Mouse (Mus musculus) hindbrain, postnatal 0 days (tissue): ENCODE measurements around the gene Vmp1. TPM values are rescaled to one million over a fixed set of nuclear protein-coding genes. Genes with fewer than 3 reads are reported as not detected.
A peak's percentile ranks its signal among the peaks of the same experiment; 100 is the strongest.

Experiments
- ATAC-seq: fragments of 200-750 bp; cut with Nextera tagmentation; 2 replicates; pipeline ENCODE4 v1.8.0; 2017; ENCODE audit warnings: mild to moderate bottlenecking, moderate TSS enrichment, moderate library complexity
- DNase-seq: peaks from one replicate; pipeline ENCODE4 v3.0.0-alpha.2; 2015; ENCODE audit warnings: low spot score
- H3K27ac ChIP-seq: fragments of 300-500 bp; sonication (generic); 2 replicates; pipeline ENCODE4 v1.5.1; 2014; ENCODE audit warnings: mild to moderate bottlenecking
- H3K27me3 ChIP-seq: fragments of 300-500 bp; sonication (generic); 2 replicates; pipeline ENCODE4 v1.6.1; 2014; ENCODE audit warnings: low read length, mixed read lengths; ENCODE audit not compliant: insufficient read depth
- H3K36me3 ChIP-seq: fragments of 300-500 bp; sonication (generic); 2 replicates; pipeline ENCODE4 v1.6.1; 2014; ENCODE audit warnings: low read length, mixed read lengths; ENCODE audit not compliant: insufficient read depth
- H3K4me1 ChIP-seq: fragments of 300-500 bp; sonication (generic); 2 replicates; pipeline ENCODE4 v1.6.1; 2014; ENCODE audit warnings: antibody characterized with exemption, low read length, mixed read lengths; ENCODE audit not compliant: insufficient read depth
- H3K4me2 ChIP-seq: fragments of 300-500 bp; sonication (generic); 2 replicates; pipeline ENCODE4 v1.6.1; 2014; ENCODE audit warnings: low read depth, mild to moderate bottlenecking, low read length, moderate library complexity, mixed read lengths
- H3K4me3 ChIP-seq: fragments of 300-500 bp; sonication (generic); 2 replicates; pipeline ENCODE4 v1.5.1; 2014; ENCODE audit warnings: low read length
- H3K9ac ChIP-seq: fragments of 300-500 bp; sonication (generic); replicated peaks from 2 replicates; pipeline ENCODE4 v1.6.1; 2014; ENCODE audit warnings: mild to moderate bottlenecking, low read length, moderate library complexity, mixed read lengths
- H3K9me3 ChIP-seq: fragments of 300-500 bp; sonication (generic); 2 replicates; pipeline ENCODE4 v1.6.1; 2016; ENCODE audit warnings: low read length, mixed read lengths
- CTCF ChIP-seq: IDR thresholded peaks from 2 replicates; pipeline ENCODE4 v1.5.1; 2016; ENCODE audit warnings: antibody characterized with exemption, control low read depth, low read depth
- WGBS: fragments of 180-500 bp; shearing (Covaris S2); extraction: QIAGEN DNeasy Blood & Tissue Kit; methylation state at CpG from one replicate; pipeline ENCODE4 v1.1.7; 2014; 5-methylcytosine and 5-hydroxymethylcytosine counted together
- polyA plus RNA-seq: library from polyadenylated mRNA; unstranded; fragments of >200 nt; fragmentation: Nextera tagmentation; extraction: Ambion mirVana; gene quantifications from 2 replicates; pipeline ENCODE4 v1.2.1, GENCODE M21; 2015
- total RNA-seq: library from RNA; depleted of rRNA; stranded (reverse); fragments of >200 nt; gene quantifications from 2 replicates; pipeline ENCODE4 v1.2.3, GENCODE M21; 2014

Vmp1 gene
- total and polyA plus RNA-seq, 2 experiments from 2014 or later: 51.6 to 129 TPM

DNA sequence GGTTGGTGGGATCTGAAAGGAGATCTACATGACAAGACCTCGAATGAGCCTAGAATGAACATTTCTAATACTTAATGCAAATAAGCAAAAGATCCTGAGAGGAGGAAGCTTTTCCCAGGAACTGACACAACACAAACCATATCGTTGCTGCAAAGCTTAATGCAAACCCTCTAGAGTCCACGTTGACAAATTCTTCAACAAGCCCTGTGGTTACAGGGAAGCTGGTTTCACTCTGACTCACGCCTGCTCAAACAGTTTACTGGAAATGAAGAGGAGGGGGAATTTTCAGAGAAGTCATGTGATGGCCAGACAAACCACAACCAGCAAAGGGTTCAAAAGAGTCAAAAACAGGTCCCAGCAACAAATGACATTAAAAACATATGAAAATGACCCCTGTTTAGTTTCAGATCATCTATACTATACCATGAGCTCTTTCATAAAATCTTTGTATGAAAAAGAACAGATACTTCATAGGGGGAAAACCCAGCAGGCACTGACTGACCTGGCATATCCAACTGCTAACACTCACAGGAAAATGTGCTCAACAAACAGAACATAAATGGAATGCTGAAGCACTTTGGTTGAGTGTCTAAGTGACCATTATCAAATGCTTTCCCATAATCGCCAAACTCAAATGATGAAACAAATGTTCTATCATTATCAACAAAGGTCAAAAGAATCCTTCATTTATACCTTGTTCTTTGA lies 59.2 kb downstream of the Vmp1 start:
- DNase-seq (no peak), ATAC-seq (no peak)
- H3K27me3 ChIP-seq: no peaks in the 10 kb centered on the region
- no peaks in the 10 kb centered on the region for H3K9me3 ChIP-seq
- no peak for TF ChIP-seq CTCF
- 72% methylated on average over 5 of the region's 5 CpGs for WGBS
- H3K27ac ChIP-seq: no peak overlapping the region
- H3K4me2 ChIP-seq: no peak overlapping the region
- no peaks in the 10 kb centered on the region for H3K36me3 ChIP-seq
- no peak overlapping the region for H3K9ac ChIP-seq
- H3K4me1 ChIP-seq: no peaks in the 10 kb centered on the region; the same call in 1 of the 2 replicates
- no peak overlapping the region for H3K4me3 ChIP-seq

DNA sequence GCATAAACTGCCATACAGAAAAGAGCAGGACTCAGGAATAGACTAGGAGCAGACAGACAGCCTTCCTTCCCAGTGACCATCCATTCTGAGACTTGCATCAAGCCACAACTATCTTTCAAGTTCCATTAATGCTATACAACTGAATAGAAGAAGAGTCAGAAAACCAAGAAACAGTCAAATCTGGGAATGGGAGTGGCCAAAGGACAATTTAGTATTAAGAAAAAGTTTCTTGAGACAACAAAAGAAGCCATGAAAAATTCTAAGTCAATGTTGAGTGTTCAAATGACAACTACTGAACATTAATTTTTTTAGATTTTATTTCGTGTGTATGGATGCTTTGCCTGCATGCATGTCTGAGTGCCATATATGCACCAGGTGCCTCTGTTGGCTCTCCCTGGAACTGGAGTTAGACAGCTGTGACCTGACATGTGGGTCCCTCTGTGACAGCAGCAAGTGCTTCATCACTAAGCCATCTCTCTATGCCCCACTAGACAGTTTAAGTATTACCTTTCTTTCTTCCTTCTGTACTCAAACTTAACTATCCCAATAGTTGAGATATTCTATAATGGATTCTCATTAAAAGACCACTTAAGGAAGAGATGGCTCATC lies 60.1 kb downstream of the Vmp1 start:
- 94% methylated on average over 1 of the region's 1 CpGs for WGBS
- Histone ChIP-seq H3K36me3 (no peaks in the 10 kb centered on the region), H3K27ac (no peak overlapping the region), H3K9ac (no peak overlapping the region), H3K4me3 (no peak overlapping the region), H3K4me1 (no peaks in the 10 kb centered on the region; the same call in 1 of the 2 replicates), H3K9me3 (no peaks in the 10 kb centered on the region), H3K4me2 (no peak overlapping the region), H3K27me3 (no peaks in the 10 kb centered on the region)
- ATAC-seq (no peak), DNase-seq (no peak)
- no peak for TF ChIP-seq CTCF

DNA sequence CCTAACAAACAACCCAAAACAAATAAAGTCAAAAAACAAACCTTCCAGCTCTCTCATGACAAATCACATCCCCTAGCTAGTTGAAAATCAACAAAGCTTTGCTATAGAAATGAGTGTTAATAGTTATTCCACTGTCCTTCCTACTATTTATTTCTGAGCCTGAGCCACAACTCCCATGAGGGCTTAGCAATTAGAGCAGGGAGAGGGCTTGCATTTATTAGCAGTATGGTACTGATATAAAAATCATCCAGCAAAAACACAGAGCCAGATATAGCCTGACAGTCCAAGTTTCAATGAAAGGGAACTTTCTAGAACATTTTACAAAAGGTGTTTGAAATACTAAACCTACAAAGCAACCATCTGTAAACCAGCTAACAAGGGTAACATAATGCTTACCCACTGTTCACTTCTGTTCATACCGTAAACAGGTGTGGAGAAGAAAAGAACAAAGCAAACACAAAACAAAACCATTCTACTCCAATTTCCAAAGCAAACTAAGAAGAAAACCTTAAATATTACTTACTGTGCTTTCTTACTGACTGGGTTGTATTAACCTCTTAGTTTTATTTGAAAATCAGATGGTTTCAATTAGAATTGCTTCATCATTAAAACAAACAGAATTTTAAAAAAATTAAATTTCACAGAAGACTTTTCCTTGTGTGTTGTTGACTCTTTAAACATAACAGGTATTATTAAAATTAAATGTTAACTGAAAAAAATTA lies 61.3 kb downstream of the Vmp1 start:
- DNase-seq (peak; percentile 12), ATAC-seq (no peak)
- Histone ChIP-seq H3K36me3 (no peaks in the 10 kb centered on the region), H3K9me3 (no peaks in the 10 kb centered on the region), H3K27me3 (no peaks in the 10 kb centered on the region), H3K4me1 (no peaks in the 10 kb centered on the region; the same call in 1 of the 2 replicates), H3K27ac (no peak overlapping the region), H3K9ac (no peak overlapping the region), H3K4me3 (no peak overlapping the region), H3K4me2 (no peak overlapping the region)
- 84% methylated on average over 1 of the region's 1 CpGs for WGBS
- TF ChIP-seq CTCF: no peak

DNA sequence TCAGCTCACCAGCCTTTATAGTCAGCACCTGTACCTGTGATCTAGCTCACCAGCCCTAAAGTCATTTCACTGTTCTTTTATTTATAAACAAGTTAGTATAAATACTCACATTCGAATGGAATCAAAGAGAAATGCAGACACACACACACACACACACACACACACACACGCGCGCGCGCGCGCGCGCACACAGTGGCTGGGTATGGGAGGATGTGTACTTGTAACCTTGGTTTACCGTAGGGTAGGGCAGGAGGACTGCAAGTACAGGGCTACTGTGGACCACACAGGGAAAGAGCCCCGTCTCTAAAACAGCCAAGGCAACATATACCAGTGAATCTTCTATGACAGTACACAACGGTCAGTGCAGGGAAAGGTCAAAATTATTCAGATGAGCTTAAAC lies 62.5 kb downstream of the Vmp1 start:
- 97% methylated on average over 13 of the region's 13 CpGs for WGBS
- Histone ChIP-seq H3K27me3 (no peaks in the 10 kb centered on the region), H3K4me1 (no peaks in the 10 kb centered on the region; the same call in 1 of the 2 replicates), H3K4me3 (no peak overlapping the region), H3K27ac (no peak overlapping the region), H3K9ac (no peak overlapping the region), H3K4me2 (no peak overlapping the region), H3K36me3 (no peaks in the 10 kb centered on the region), H3K9me3 (no peaks in the 10 kb centered on the region)
- no peak for TF ChIP-seq CTCF
- DNase-seq (no peak), ATAC-seq (no peak)

DNA sequence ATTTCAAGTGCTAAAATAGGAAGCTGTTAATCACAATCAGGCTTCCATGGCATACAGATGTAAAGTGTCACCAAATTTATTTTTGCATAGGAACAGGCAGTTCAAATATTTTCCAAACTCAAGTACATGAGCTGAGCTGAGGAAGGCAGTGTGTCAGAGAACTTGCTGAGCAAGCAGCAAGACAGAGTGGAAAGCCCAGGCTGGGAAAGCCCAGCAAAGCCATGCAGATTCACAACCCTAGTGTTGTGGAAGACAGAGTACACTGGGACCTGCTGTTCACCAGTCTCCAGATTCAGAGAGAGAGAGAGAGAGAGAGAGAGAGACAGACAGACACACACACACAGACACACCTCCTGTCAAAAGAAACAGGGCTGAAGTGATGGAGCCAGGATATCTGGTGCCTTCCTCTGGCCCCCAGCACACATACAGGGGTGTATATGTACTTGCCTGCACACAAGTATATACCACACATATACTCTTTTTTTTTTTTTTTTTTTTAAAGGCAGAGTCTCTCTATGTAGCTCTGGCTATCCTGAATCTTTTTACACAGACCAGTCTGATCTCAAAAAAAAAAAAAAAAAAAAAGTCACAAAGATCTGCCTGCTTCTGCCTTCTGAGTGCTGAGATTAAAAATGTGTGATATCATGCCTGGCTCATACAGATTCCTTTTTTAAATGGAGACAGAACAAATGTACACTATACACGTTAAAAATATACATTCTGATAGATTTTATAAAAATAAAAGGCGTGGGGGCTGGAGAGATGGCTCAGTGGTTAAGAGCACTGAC lies 64.9 kb downstream of the Vmp1 start:
- Histone ChIP-seq H3K9ac (no peak overlapping the region), H3K36me3 (no peaks in the 10 kb centered on the region), H3K4me1 (no peaks in the 10 kb centered on the region; the same call in 1 of the 2 replicates), H3K27me3 (no peaks in the 10 kb centered on the region), H3K4me3 (no peak overlapping the region), H3K27ac (no peak overlapping the region), H3K9me3 (no peaks in the 10 kb centered on the region), H3K4me2 (no peak overlapping the region)
- 89% methylated on average over 2 of the region's 2 CpGs for WGBS
- ATAC-seq (no peak), DNase-seq (no peak)
- TF ChIP-seq CTCF: no peak

DNA sequence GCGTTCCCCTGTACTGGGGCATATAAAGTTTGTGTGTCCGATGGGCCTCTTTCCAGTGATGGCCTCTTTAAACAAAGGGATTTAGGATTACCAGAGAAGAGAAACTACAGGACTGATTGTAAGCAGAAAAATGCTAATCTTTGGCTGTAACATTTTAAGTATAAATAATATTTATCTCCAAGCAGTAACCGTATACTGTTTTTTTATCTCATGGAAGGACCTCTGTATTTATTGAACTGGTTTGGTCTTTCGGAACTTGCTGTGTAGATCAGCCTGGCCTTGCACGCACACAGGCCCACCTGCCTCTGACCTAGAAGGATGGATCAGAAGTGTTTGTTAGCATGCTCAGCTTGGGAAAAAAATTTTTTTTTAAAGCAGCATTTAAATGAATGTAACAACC lies 69.0 kb downstream of the Vmp1 start:
- no peaks in the 10 kb centered on the region for H3K36me3 ChIP-seq
- DNase-seq (no peak), ATAC-seq (no peak)
- no peaks in the 10 kb centered on the region for H3K27me3 ChIP-seq
- H3K4me3 ChIP-seq: no peak overlapping the region
- no peak for TF ChIP-seq CTCF
- H3K27ac ChIP-seq: no peak overlapping the region
- H3K4me2 ChIP-seq: no peak overlapping the region
- WGBS: 90% methylated on average over 5 of the region's 5 CpGs
- no peaks in the 10 kb centered on the region for H3K9me3 ChIP-seq
- H3K9ac ChIP-seq: no peak overlapping the region
- no peaks in the 10 kb centered on the region for H3K4me1 ChIP-seq
